Mouse (Mus musculus) kidney, adult 2 months (tissue): ENCODE data around the gene Suds3.

Experiments
- CTCF ChIP-seq: fragments of 200-500 bp; conservative IDR thresholded peaks from 2 replicates; pipeline ENCODE4 v1.5.1; 2011; ENCODE audit warnings: low read depth, mild to moderate bottlenecking, control low read depth, low read length, moderate library complexity, mixed read lengths; ENCODE audit not compliant: insufficient read depth, insufficient read length
- POLR2A ChIP-seq: fragments of 200-500 bp; IDR thresholded peaks from one replicate; pipeline ENCODE4 v1.6.1; 2011; ENCODE audit warnings: low read depth, low read length, control low read depth

DNA sequence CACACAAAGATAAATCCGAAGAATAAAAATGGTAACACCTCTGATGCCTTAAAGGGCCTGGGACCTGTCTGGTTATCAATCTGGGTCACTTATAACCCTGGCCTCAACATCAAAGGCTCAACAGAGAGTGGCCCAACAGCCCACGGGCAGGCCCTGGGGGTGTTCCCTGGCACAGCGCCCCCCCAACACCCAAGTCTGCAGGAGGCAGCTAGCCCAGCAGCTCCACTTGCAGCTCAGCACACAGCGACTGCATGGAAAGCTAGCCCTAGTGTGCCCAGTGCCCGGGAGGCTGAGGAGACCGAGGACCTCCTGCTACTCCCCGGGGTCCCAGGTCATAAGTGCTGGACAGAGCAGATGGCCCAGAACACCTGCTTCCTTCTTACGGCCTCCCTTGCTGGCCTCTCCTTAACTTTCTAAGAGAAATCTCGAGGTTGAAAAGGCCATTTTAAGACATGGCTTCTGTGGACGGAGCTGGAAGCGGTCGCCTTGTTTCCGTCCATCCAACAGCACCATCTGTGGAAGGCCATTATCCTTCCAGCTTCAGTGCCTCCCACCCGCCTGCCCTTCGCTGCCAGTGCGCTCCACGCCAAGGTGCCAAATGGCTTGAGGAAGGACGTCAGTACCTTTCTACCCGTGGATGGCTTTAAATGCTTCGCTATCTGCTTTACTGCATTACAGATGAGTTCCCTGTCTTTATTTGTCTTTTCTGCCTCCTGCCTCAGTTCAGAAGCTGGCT, 12.6 kb downstream of the Suds3 start:
- TF ChIP-seq CTCF, result no peak
- TF ChIP-seq POLR2A, result no peak
